Mouse (Mus musculus): ENCODE measurements around the gene Zfp53. TPM values are rescaled to one million over a fixed set of nuclear protein-coding genes. Genes with fewer than 3 reads are reported as not detected.

Gene Zfp53
- polyA plus RNA-seq, 1 experiment = 6.8 TPM

GRCm38 (mm10) chr17:21517130-21517671, 28.4 kb downstream of the Zfp53 start:
- Histone ChIP-seq H3K4me1 (ENCODE audit: control insufficient read depth, insufficient read depth, low read length) (no peaks in the 10 kb centered on the region), H3K27ac (ENCODE audit: control insufficient read depth, insufficient read depth, low read depth, low read length, poor library complexity) (no peak overlapping the region), H3K4me3 (replicated peaks; ENCODE audit: control insufficient read depth, low read depth, low read length) (no peak overlapping the region)
- TF ChIP-seq POLR2A (IDR thresholded peaks at IDR 0.05; ENCODE audit: borderline replicate concordance, control insufficient read depth, low read depth, low read length) (no peak), CTCF (IDR thresholded peaks at IDR 0.05; ENCODE audit: control insufficient read depth, insufficient read depth, low read length) (no peak)
- WGBS = 17% methylated on average over 4 of the region's 4 CpGs

DNA sequence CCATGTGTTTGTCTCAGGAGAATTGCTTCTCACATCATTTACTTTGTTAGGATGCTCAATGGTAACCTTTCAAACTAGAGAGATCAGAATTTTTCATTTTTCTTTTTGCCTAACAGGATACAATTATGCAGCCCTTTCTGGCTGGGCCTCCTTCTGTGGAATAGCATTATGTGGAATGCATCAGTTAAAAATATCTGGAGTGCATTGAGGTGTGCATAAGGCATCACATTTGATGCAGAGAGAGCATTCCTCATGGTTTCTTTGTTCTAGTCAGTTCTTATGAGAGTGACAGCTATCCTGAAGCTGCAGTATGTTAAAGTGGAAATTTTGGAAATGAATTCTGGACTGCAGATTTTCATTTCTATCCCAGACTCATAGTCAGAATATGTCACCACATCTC, 37.5 kb downstream of the Zfp53 start:
- no peak overlapping the region for H3K27ac ChIP-seq (ENCODE audit: control insufficient read depth, insufficient read depth, low read depth, low read length, poor library complexity)
- TF ChIP-seq CTCF (IDR thresholded peaks at IDR 0.05; ENCODE audit: control insufficient read depth, insufficient read depth, low read length) (no peak), POLR2A (IDR thresholded peaks at IDR 0.05; ENCODE audit: borderline replicate concordance, control insufficient read depth, low read depth, low read length) (no peak)
- no peaks in the 10 kb centered on the region for H3K4me1 ChIP-seq (ENCODE audit: control insufficient read depth, insufficient read depth, low read length)
- H3K4me3 ChIP-seq (replicated peaks; ENCODE audit: control insufficient read depth, low read depth, low read length) = no peak overlapping the region

DNA sequence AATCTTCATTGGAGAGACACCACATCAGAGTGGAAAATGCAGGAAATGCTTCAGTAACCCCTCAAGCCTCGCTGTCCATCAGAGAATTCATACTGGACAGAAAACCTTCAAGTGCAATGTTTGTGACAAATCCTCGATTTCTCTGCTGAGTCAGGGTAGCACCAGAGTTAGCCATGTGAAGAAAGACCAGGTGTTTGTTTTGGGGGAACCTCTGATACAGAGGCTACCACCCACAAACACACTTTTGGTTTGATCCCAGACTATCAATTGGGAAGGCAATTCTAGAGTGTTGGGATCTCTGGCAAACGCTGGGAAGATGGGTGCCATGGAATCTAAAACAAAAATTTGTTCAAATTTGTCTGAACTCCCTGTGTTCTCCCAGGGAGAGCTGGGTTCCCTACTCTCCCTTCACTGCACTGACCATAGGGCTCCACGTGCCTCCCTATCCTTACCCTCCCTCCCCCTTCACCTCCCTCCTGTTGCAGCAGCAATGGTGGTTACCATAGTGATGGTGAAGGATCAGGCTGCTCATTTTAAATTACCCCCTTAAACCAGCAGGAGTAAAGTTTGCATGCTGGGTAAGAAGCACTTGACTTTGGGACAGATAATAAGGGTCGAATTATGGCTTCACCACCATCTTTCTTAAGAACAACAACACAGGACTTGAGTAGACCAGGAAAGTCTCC, 42.0 kb downstream of the Zfp53 start:
- Histone ChIP-seq H3K4me3 (replicated peaks; ENCODE audit: control insufficient read depth, low read depth, low read length) (no peak overlapping the region), H3K27ac (ENCODE audit: control insufficient read depth, insufficient read depth, low read depth, low read length, poor library complexity) (no peak overlapping the region), H3K4me1 (ENCODE audit: control insufficient read depth, insufficient read depth, low read length) (no peaks in the 10 kb centered on the region; the same call in 1 of the 2 replicates)
- no peak for TF ChIP-seq CTCF (IDR thresholded peaks at IDR 0.05; ENCODE audit: control insufficient read depth, insufficient read depth, low read length)
- no peak for TF ChIP-seq POLR2A (IDR thresholded peaks at IDR 0.05; ENCODE audit: borderline replicate concordance, control insufficient read depth, low read depth, low read length)
- WGBS = 69% methylated on average over 5 of the region's 5 CpGs

DNA sequence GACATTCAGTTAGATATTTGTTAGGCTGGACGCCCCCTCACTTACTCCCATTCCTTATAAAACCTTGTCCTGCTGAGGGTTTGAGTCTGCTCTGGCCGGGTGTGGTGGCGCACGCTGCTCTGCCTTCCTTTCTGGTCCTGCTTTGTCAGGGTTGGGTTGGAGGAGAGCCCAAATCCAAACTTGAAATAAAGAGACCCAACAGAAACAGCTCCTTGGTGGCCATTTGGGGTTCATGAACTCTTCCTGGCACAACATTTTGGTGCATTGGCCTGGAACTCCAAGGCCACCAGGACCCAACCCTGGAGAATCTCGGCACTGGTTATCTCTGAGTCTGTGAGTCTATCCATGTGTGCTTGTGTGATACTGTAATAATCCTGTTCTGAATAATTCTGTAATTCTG, 42.8 kb downstream of the Zfp53 start:
- H3K4me3 ChIP-seq (replicated peaks; ENCODE audit: control insufficient read depth, low read depth, low read length) = no peak overlapping the region
- no peak overlapping the region; the same call in 1 of the 2 replicates for H3K27ac ChIP-seq (ENCODE audit: control insufficient read depth, insufficient read depth, low read depth, low read length, poor library complexity)
- TF ChIP-seq CTCF (IDR thresholded peaks at IDR 0.05; ENCODE audit: control insufficient read depth, insufficient read depth, low read length) (no peak), POLR2A (IDR thresholded peaks at IDR 0.05; ENCODE audit: borderline replicate concordance, control insufficient read depth, low read depth, low read length) (no peak)
- 53% methylated on average over 5 of the region's 5 CpGs for WGBS
- H3K4me1 ChIP-seq (ENCODE audit: control insufficient read depth, insufficient read depth, low read length) = no peaks in the 10 kb centered on the region; the same call in 1 of the 2 replicates

GRCm38 (mm10) chr17:21532101-21532951, 43.5 kb downstream of the Zfp53 start:
- Histone ChIP-seq H3K4me1 (ENCODE audit: control insufficient read depth, insufficient read depth, low read length) (no peaks in the 10 kb centered on the region; the same call in 1 of the 2 replicates), H3K4me3 (replicated peaks; ENCODE audit: control insufficient read depth, low read depth, low read length) (peak overlapping the region; percentile 59), H3K27ac (ENCODE audit: control insufficient read depth, insufficient read depth, low read depth, low read length, poor library complexity) (peak overlapping the region; percentile 60)
- under 1% methylated on average over 54 of the region's 54 CpGs for WGBS
- peak; percentile 22; the same call in 1 of the 2 replicates for TF ChIP-seq POLR2A (IDR thresholded peaks at IDR 0.05; ENCODE audit: borderline replicate concordance, control insufficient read depth, low read depth, low read length)
- peak; percentile 13; the same call in 1 of the 2 replicates for TF ChIP-seq CTCF (IDR thresholded peaks at IDR 0.05; ENCODE audit: control insufficient read depth, insufficient read depth, low read length)

DNA sequence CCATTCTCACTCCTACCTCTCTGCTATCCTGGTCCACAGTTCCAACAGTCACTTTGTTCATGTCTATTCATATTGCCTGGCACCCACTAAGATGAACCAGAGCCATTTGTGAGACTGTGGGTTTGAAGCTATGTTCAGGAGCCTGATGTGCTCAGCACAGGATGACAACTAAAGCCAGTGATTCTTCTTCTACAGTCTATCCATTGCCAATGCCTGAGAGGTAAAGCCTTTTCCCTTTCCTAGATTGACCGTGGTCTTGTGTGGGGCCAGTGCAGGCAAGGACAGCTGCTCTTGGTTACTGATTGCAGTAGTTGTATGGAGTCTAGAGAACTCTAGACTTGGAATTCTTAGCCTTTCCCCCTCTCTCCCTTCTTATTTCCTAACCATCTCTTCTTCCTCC, 45.2 kb downstream of the Zfp53 start:
- no peak overlapping the region for H3K4me3 ChIP-seq (replicated peaks; ENCODE audit: control insufficient read depth, low read depth, low read length)
- no peaks in the 10 kb centered on the region; the same call in 1 of the 2 replicates for H3K4me1 ChIP-seq (ENCODE audit: control insufficient read depth, insufficient read depth, low read length)
- H3K27ac ChIP-seq (ENCODE audit: control insufficient read depth, insufficient read depth, low read depth, low read length, poor library complexity) = no peak overlapping the region
- TF ChIP-seq CTCF (IDR thresholded peaks at IDR 0.05; ENCODE audit: control insufficient read depth, insufficient read depth, low read length) = no peak
- no peak for TF ChIP-seq POLR2A (IDR thresholded peaks at IDR 0.05; ENCODE audit: borderline replicate concordance, control insufficient read depth, low read depth, low read length)
- 90% methylated on average over 1 of the region's 1 CpGs for WGBS

- Histone ChIP-seq H3K4me1 (ENCODE audit: control insufficient read depth, insufficient read depth, low read length) (no peaks in the 10 kb centered on the region; the same call in 1 of the 2 replicates), H3K4me3 (replicated peaks; ENCODE audit: control insufficient read depth, low read depth, low read length) (no peak overlapping the region), H3K27ac (ENCODE audit: control insufficient read depth, insufficient read depth, low read depth, low read length, poor library complexity) (no peak overlapping the region; the same call in 1 of the 2 replicates)
- WGBS = under 1% methylated on average over 4 of the region's 4 CpGs
- peak; percentile 33; the same call in 1 of the 2 replicates for TF ChIP-seq CTCF (IDR thresholded peaks at IDR 0.05; ENCODE audit: control insufficient read depth, insufficient read depth, low read length)
- no peak for TF ChIP-seq POLR2A (IDR thresholded peaks at IDR 0.05; ENCODE audit: borderline replicate concordance, control insufficient read depth, low read depth, low read length)
Observed at GRCm38 (mm10) chr17:21534460-21535095, 45.8 kb downstream of the Zfp53 start.

All from bone marrow, adult 2 months (tissue).